Comparison of ENCODE assay signal across 13 mouse cellular contexts in the genomic region with DNA sequence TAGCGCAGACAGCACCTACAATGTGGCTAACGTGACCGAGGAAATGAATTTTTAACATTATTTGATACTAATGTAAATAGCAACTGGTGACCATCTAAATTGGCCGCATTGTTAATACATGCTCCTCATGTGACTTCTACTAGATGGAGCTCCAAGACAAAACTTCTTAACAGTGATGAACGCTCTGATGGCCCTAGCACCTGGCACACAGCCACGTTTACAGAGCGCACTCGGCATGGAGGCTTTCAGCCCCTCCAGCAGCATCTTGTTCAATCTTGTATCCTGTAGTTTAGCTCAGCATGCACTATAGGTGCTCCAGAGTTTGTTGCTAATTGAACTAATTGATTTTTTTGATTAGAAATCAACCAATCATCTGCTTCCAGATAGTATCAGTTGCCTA.
"Had no signal": no experiment of that assay in that cellular context is flagged by ENCODE, and none has a peak within 500 bp of the region (broad histone marks: within the 10 kb centered on the region; RNA-seq: fewer than 3 reads in every experiment).

No protein-coding gene starts in this region.

- H3K4me1 ChIP-seq: midbrain, embryonic 13.5 days; midbrain, embryonic 15.5 days; neural tube, embryonic 12.5 days; stomach, embryonic 15.5 days had no signal

- H3K27ac ChIP-seq: macrophage; midbrain, embryonic 13.5 days; midbrain, embryonic 15.5 days; neural tube, embryonic 12.5 days; stomach, embryonic 15.5 days; stomach, postnatal 0 days had no signal

- H3K9me3 ChIP-seq: megakaryocyte, embryonic 14.5 days; midbrain, embryonic 13.5 days; midbrain, embryonic 15.5 days; neural tube, embryonic 12.5 days; stomach, embryonic 15.5 days had no signal

- H3K27me3 ChIP-seq: midbrain, embryonic 13.5 days; midbrain, embryonic 15.5 days; neural tube, embryonic 12.5 days; stomach, embryonic 15.5 days had no signal

- H3K4me2 ChIP-seq: midbrain, embryonic 11.5 days; midbrain, embryonic 13.5 days; midbrain, embryonic 15.5 days; neural tube, embryonic 12.5 days; stomach, embryonic 15.5 days had no signal

- H3K4me3 ChIP-seq: megakaryocyte, embryonic 14.5 days; midbrain, embryonic 13.5 days; midbrain, embryonic 15.5 days; neural tube, embryonic 12.5 days; stomach, embryonic 15.5 days had no signal

- H3K36me3 ChIP-seq: midbrain, embryonic 13.5 days; midbrain, embryonic 15.5 days; neural tube, embryonic 12.5 days; stomach, embryonic 15.5 days had no signal

- DNase-seq: liver, postnatal 0 days; right cerebral cortex, postnatal 14 days; thymus, adult 2 months; thymus, postnatal 25 days; thymus, postnatal 4 days had no signal

- H3K9ac ChIP-seq: liver, postnatal 0 days; midbrain, embryonic 13.5 days; midbrain, embryonic 15.5 days; neural tube, embryonic 12.5 days; stomach, embryonic 15.5 days had no signal

- ATAC-seq: liver, postnatal 0 days; midbrain, embryonic 13.5 days; midbrain, embryonic 15.5 days had no signal
